Mouse (Mus musculus) spleen, adult 2 months (tissue): ENCODE results near the gene Nacc1.
"Not testable (repeated sequence)": the region's sequence is repeated elsewhere in the genome, so short reads cannot be mapped to it uniquely, and the experiment has no call there.

Source experiments
- CTCF ChIP-seq: fragments of 200-500 bp; IDR thresholded peaks from 2 replicates; pipeline ENCODE4 v1.5.1; 2011; ENCODE audit warnings: mild to moderate bottlenecking, inconsistent platforms; ENCODE audit not compliant: insufficient read depth, insufficient read length, insufficient replicate concordance; ENCODE audit errors: extremely low read depth
- POLR2A ChIP-seq: fragments of 200-500 bp; IDR thresholded peaks from 2 replicates; pipeline ENCODE4 v1.6.1; 2011; ENCODE audit warnings: low read depth, low read length, inconsistent platforms

DNA sequence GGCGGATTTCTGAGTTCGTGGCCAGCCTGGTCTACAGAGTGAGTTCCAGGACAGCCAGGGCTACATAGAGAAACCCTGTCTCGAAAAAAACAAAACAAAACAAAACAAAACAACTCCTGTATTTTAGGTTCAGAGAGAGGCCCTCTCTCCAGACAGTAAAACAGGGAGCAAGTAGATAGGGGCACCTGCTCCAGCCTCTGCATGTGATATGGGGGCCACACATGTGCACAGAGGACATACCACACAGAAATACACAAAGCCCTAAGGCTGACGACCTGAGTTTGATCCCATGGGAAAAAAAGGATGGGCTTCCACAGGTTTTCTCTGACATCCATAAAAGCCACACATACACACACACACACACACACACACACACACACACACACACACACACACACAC, 64.2 kb downstream of the Nacc1 start:
- TF ChIP-seq CTCF, POLR2A: not testable (repeated sequence)
